Mouse (Mus musculus) stomach, embryonic 16.5 days (tissue): ENCODE data around the gene Ctbs. TPM values are rescaled to one million over a fixed set of nuclear protein-coding genes. Genes with fewer than 3 reads are reported as not detected.

Experiments
- ATAC-seq: fragments of 200-750 bp; cut with Nextera tagmentation; 2 replicates; pipeline ENCODE4 v1.8.0; 2017; ENCODE audit warnings: moderate number of reproducible peaks, moderate TSS enrichment; ENCODE audit not compliant: insufficient read depth, low FRiP score
- H3K27ac ChIP-seq: fragments of 300-500 bp; sonication (generic); 2 replicates; pipeline ENCODE4 v1.5.1; 2014; ENCODE audit warnings: low read length
- H3K27me3 ChIP-seq: fragments of 300-500 bp; sonication (generic); 2 replicates; pipeline ENCODE4 v1.6.1; 2014; ENCODE audit warnings: low read length, control low read depth, mixed read lengths; ENCODE audit not compliant: control insufficient read depth, insufficient read depth
- H3K36me3 ChIP-seq: fragments of 300-500 bp; sonication (generic); 2 replicates; pipeline ENCODE4 v1.6.1; 2014; ENCODE audit warnings: low read length; ENCODE audit not compliant: control insufficient read depth, insufficient read depth
- H3K4me1 ChIP-seq: fragments of 300-500 bp; sonication (generic); 2 replicates; pipeline ENCODE4 v1.6.1; 2014; ENCODE audit warnings: low read length, control low read depth, mixed read lengths; ENCODE audit not compliant: control insufficient read depth, insufficient read depth
- H3K4me2 ChIP-seq: fragments of 300-500 bp; sonication (generic); 2 replicates; pipeline ENCODE4 v1.6.1; 2014; ENCODE audit warnings: low read depth, low read length, mixed read lengths
- H3K4me3 ChIP-seq: fragments of 300-500 bp; sonication (generic); replicated peaks from 2 replicates; pipeline ENCODE4 v1.5.1; 2014; ENCODE audit warnings: mild to moderate bottlenecking, low read length
- H3K9ac ChIP-seq: fragments of 300-500 bp; sonication (generic); 2 replicates; pipeline ENCODE4 v1.6.1; 2014; ENCODE audit warnings: low read length
- H3K9me3 ChIP-seq: fragments of 300-500 bp; sonication (generic); replicated peaks from 2 replicates; pipeline ENCODE4 v1.6.1; 2016; ENCODE audit warnings: low read length, control low read depth; ENCODE audit not compliant: control insufficient read depth
- WGBS: fragments of 180-500 bp; shearing (Covaris S2); extraction: QIAGEN DNeasy Blood & Tissue Kit; methylation state at CpG from one replicate; pipeline ENCODE4 v1.1.7; 2014; 5-methylcytosine and 5-hydroxymethylcytosine counted together
- polyA plus RNA-seq: library from polyadenylated mRNA; unstranded; fragments of >200 nt; fragmentation: Nextera tagmentation; extraction: Ambion mirVana; gene quantifications from 2 replicates; pipeline ENCODE4 v1.2.1, GENCODE M21; 2015

The Ctbs gene
- polyA plus RNA-seq, 1 experiment from 2014 or later: 12.7 TPM

DNA sequence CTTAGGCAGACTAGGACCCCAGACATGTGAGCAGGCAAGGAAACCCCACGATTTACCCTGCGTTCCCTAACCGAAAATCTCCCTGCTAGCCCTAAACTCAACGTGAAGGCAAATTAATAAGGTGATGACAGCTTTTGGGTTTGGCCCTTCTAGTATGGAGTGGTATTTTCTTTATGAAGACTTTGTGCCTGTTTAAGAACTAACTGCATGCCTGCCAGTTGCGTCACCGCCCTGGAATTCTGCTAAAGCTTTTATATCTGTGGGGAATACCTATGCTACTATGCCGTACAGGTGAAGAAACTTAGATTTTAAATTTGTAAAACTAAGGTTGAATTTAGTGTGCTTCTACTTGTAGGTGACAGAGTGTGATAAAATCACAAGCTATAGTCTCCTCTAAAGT lies 37.1 kb upstream of the Ctbs start:
- Histone ChIP-seq H3K4me2 (no peak overlapping the region), H3K4me1 (peaks cover 16% of the 10 kb centered on the region; the same call in 1 of the 2 replicates), H3K4me3 (no peak overlapping the region), H3K9ac (no peak overlapping the region), H3K9me3 (no peaks in the 10 kb centered on the region), H3K36me3 (no peaks in the 10 kb centered on the region), H3K27me3 (no peaks in the 10 kb centered on the region), H3K27ac (no peak overlapping the region)
- WGBS: 82% methylated on average over 7 of the region's 7 CpGs
- ATAC-seq: no peak

DNA sequence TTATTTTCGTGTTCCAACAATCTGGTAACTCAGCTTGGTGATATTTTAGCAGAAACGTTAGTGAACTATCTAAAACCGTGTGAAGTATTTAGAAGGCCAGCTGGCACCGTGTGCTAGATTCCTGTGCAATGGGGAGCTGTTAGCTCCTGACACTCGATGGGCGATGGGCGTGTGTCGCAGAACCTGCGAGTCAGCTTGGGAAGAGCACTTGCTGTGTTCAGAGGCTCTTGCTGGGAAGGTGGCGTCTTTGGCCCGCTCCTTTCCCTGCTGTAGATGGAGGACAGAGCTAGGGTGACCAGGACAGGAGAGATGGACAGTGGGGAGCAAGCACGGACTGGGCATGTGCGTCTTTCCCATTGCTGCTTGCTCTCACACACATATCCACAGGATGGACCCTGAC lies 36.6 kb upstream of the Ctbs start:
- ATAC-seq: no peak
- no peaks in the 10 kb centered on the region for H3K36me3 ChIP-seq
- no peaks in the 10 kb centered on the region for H3K27me3 ChIP-seq
- 90% methylated on average over 13 of the region's 13 CpGs for WGBS
- peaks cover 16% of the 10 kb centered on the region; the same call in 1 of the 2 replicates for H3K4me1 ChIP-seq
- H3K4me3 ChIP-seq: no peak overlapping the region
- H3K9ac ChIP-seq: no peak overlapping the region
- H3K27ac ChIP-seq: no peak overlapping the region
- no peak overlapping the region for H3K4me2 ChIP-seq
- H3K9me3 ChIP-seq: no peaks in the 10 kb centered on the region

DNA sequence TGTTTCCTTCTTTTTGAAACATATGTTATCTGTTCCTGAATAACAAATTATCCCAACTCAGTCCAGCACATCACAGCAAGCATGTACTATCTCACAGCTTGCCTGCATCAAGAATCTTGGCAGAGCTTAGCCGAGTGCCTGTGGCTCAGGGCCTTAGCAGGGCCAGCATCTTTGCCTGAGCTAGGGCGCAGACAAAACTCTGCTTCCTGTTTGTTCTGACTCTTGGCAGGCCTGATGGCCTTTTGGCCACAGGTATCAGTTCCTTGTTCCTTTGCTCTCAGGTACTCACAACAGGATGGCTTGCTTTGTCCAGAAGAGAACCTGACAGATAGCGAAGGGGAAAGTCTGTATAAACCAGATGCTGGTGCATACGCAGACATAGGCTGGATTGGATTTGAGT lies 35.6 kb upstream of the Ctbs start:
- WGBS: 63% methylated on average over 4 of the region's 4 CpGs
- no peak overlapping the region for H3K4me2 ChIP-seq
- no peak overlapping the region for H3K9ac ChIP-seq
- H3K4me1 ChIP-seq: peaks cover 16% of the 10 kb centered on the region; the same call in 1 of the 2 replicates
- H3K27me3 ChIP-seq: no peaks in the 10 kb centered on the region
- ATAC-seq: 0 out of 2 replicates have a peak, but pooled peaks have one; percentile 34
- H3K4me3 ChIP-seq: no peak overlapping the region
- no peaks in the 10 kb centered on the region for H3K9me3 ChIP-seq
- no peaks in the 10 kb centered on the region for H3K36me3 ChIP-seq
- H3K27ac ChIP-seq: no peak overlapping the region

DNA sequence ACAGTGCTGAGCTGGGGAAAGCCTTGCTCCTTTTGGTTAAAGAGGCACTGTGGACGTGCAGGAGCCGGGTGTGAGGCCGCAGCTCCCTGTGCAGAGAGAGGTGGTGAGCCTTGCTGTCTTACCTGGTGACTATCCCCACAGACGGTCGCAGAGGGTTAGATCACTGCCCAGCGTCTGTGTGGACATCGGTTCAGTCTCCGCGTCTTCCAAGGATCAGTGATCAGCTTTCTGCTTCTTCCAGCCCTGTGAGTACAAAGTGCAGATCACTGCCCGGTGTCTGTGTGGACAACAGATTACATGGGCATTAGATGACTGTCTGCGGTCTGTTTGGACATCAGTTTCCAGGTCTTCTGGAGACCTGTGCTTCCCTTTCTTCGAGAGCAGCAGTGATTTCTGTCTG lies 35.0 kb upstream of the Ctbs start:
- Histone ChIP-seq H3K27me3 (no peaks in the 10 kb centered on the region), H3K27ac (no peak overlapping the region), H3K4me2 (no peak overlapping the region), H3K4me3 (no peak overlapping the region), H3K36me3 (no peaks in the 10 kb centered on the region), H3K9me3 (no peaks in the 10 kb centered on the region), H3K9ac (no peak overlapping the region), H3K4me1 (peaks cover 16% of the 10 kb centered on the region; the same call in 1 of the 2 replicates)
- ATAC-seq: no peak
- 91% methylated on average over 12 of the region's 12 CpGs for WGBS

DNA sequence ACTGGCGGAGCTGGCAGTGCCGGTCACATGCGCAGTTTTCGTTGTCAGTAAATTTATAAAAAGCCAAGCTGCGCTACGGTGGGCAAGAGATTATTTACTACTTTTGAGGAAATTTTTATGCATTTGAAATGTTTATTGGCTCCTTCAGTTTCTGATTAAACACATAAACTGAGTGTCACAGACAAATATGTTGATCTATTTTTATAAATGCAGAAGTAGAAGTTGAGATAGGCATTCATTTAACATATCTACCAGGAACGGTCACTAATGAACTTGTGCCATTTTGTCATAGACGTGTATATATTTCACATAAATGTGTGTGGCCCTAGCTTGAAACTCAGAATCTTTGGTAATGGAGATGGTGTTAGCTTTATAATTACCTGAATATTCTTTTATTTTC lies 31.7 kb upstream of the Ctbs start:
- no peak overlapping the region for H3K9ac ChIP-seq

DNA sequence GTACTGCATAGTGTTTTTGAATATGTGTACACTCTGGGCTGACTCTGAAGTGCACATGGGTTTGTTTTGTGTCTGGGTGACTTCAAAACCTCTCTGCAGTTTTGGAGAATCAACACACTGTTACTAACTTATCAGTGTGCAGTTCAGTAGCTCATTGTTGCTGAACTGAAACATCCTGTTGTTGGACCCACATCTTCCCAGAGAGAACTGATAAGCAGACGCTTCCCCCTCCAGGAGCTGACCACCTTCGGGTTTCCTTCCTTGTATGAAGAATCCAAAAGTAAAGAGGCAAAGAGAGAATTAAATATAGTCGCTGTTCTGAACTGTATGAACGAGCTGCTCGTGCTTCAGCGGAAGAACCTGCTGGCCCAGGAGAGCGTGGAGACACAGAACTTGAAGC lies 30.7 kb upstream of the Ctbs start:
- Histone ChIP-seq H3K4me1 (peaks cover 6% of the 10 kb centered on the region; the same call in 1 of the 2 replicates), H3K36me3 (no peaks in the 10 kb centered on the region)

More for the DNA sequence above, 31.7 kb upstream of the Ctbs start:
- ATAC-seq: no peak
- Histone ChIP-seq H3K4me1 (peaks cover 7% of the 10 kb centered on the region; the same call in 1 of the 2 replicates), H3K4me2 (no peak overlapping the region), H3K27ac (no peak overlapping the region), H3K36me3 (no peaks in the 10 kb centered on the region), H3K27me3 (no peaks in the 10 kb centered on the region), H3K4me3 (no peak overlapping the region), H3K9me3 (no peaks in the 10 kb centered on the region)
- 93% methylated on average over 8 of the region's 8 CpGs for WGBS

DNA sequence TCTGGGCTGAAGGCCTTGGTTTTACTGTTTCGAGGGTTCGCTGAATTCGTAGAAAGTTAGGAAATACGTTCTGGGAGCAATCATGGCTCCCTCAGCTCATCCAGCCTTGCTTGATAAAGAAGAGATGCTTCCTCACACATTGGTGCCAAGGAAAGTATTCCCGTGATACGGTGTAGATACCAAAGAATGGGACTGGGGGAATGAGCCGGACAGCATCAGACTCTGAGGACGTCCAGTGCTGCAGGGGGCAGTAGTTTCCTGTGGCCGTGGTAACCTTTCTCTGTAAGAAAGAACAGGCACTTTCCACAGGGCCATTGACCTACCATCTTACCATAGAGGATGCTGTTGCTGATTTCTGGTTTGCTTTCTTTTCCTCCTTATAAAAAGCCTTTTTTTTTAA lies 30.1 kb upstream of the Ctbs start:
- no peaks in the 10 kb centered on the region for H3K27me3 ChIP-seq
- H3K4me2 ChIP-seq: no peak overlapping the region
- H3K4me1 ChIP-seq: peaks cover under 1% of the 10 kb centered on the region; the same call in 1 of the 2 replicates
- H3K27ac ChIP-seq: no peak overlapping the region
- ATAC-seq: no peak
- H3K9me3 ChIP-seq: no peaks in the 10 kb centered on the region
- H3K9ac ChIP-seq: no peak overlapping the region
- no peaks in the 10 kb centered on the region for H3K36me3 ChIP-seq
- 87% methylated on average over 9 of the region's 9 CpGs for WGBS
- H3K4me3 ChIP-seq: no peak overlapping the region

More for the DNA sequence above, 30.7 kb upstream of the Ctbs start:
- Histone ChIP-seq H3K9ac (no peak overlapping the region), H3K4me2 (no peak overlapping the region), H3K27me3 (no peaks in the 10 kb centered on the region), H3K9me3 (no peaks in the 10 kb centered on the region), H3K27ac (no peak overlapping the region), H3K4me3 (no peak overlapping the region)
- WGBS: 74% methylated on average over 7 of the region's 7 CpGs
- ATAC-seq: no peak

DNA sequence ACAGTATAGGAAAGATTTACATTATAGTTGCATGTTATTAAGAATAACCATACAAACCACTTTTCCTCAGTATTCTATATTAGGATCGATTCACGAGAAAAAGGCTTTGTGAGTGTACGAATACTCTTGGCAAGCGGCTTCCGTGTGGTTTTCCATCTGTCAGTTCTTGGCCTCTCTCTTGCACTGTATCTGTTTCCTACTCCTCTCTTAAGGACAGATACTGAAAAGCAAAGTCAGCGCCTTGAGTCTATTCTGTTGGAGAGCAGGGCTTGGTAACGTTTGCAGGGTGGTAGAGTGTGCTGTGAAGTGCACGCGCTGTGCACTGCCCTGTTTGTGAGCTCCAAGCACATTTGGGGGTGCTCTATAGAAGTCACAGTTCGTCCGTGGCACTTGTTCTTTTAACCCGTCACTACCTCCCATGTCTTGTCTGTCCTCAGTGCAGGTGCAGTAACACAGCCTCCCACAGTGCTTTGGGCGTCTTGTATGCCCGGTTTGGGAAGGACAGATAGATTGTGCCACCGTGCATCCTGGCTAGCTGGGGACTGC lies 29.5 kb upstream of the Ctbs start:
- Histone ChIP-seq H3K9me3 (no peaks in the 10 kb centered on the region), H3K27ac (no peak overlapping the region), H3K4me3 (no peak overlapping the region), H3K4me2 (no peak overlapping the region), H3K9ac (no peak overlapping the region), H3K4me1 (no peaks in the 10 kb centered on the region), H3K36me3 (no peaks in the 10 kb centered on the region), H3K27me3 (no peaks in the 10 kb centered on the region)
- no peak for ATAC-seq
- WGBS: 91% methylated on average over 15 of the region's 15 CpGs

DNA sequence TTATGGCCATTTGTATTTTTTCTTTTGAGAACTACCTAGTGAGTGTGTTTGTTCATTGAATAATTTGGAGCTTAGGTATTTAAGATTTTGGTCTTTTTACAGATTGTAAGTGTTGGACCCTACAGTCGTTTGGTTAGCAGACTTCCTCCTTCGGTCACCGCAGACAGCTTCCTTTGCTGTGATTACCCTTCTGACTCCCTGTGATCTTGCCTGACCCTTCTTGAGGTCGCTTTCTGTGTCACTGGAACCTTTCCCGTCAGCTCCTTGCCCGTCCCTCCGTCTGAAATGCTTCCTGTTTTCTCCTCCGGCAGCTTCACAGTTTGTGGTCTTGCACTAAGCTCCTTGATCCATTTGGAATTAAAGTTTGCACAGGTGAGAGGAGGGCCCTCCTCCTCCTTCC lies 27.8 kb upstream of the Ctbs start:
- no peaks in the 10 kb centered on the region for H3K27me3 ChIP-seq
- 36% methylated on average over 8 of the region's 8 CpGs for WGBS
- H3K36me3 ChIP-seq: 0 out of 2 replicates have a peak, but pooled peaks cover 4% of the 10 kb centered on the region

More for the DNA sequence above, 27.8 kb upstream of the Ctbs start:
- H3K4me3 ChIP-seq: no peak overlapping the region
- H3K9ac ChIP-seq: no peak overlapping the region
- H3K27ac ChIP-seq: no peak overlapping the region
- H3K4me1 ChIP-seq: no peaks in the 10 kb centered on the region
- no peak for ATAC-seq
- no peak overlapping the region for H3K4me2 ChIP-seq
- H3K9me3 ChIP-seq: no peaks in the 10 kb centered on the region
